Mouse (Mus musculus): ENCODE data around the gene Pde4a. TPM values are rescaled to one million over a fixed set of nuclear protein-coding genes. Genes with fewer than 3 reads are reported as not detected.

The Pde4a gene
- polyA plus RNA-seq, 1 experiment from 2014 or later = 2.8 TPM

GRCm38 (mm10) chr9:21196521-21197433 is 31.3 kb downstream of the Pde4a start:
- no peak overlapping the region for H3K9ac ChIP-seq (ENCODE audit: low read depth, low read length)

GRCm38 (mm10) chr9:21197981-21198380 is 32.5 kb downstream of the Pde4a start:
- Histone ChIP-seq H3K9me3 (ENCODE audit: control insufficient read depth) (no peaks in the 10 kb centered on the region), H3K4me1 (replicated peaks; ENCODE audit: control insufficient read depth, insufficient read depth, low read length) (no peaks in the 10 kb centered on the region), H3K27ac (ENCODE audit: low read depth, low read length) (no peak overlapping the region), H3K36me3 (ENCODE audit: control insufficient read depth, insufficient read depth) (peaks cover 2% of the 10 kb centered on the region; the same call in 1 of the 2 replicates), H3K27me3 (replicated peaks; ENCODE audit: control insufficient read depth, insufficient read depth, low read length) (no peaks in the 10 kb centered on the region), H3K4me3 (ENCODE audit: low read depth, low read length) (no peak overlapping the region), H3K9ac (ENCODE audit: low read depth, low read length) (no peak overlapping the region), H3K4me2 (replicated peaks; ENCODE audit: low read depth) (no peak overlapping the region)
- no peak for TF ChIP-seq CTCF (IDR thresholded peaks at IDR 0.05; ENCODE audit: low read depth)
- 48% methylated on average over 4 of the region's 4 CpGs for WGBS
- ATAC-seq = no peak

More at GRCm38 (mm10) chr9:21196521-21197433, 31.3 kb downstream of the Pde4a start:
- Histone ChIP-seq H3K27ac (ENCODE audit: low read depth, low read length) (no peak overlapping the region), H3K4me3 (ENCODE audit: low read depth, low read length) (peak overlapping the region; percentile 17), H3K36me3 (ENCODE audit: control insufficient read depth, insufficient read depth) (peaks cover 3% of the 10 kb centered on the region; the same call in 1 of the 2 replicates), H3K4me2 (replicated peaks; ENCODE audit: low read depth) (peak overlapping the region; percentile 58), H3K27me3 (replicated peaks; ENCODE audit: control insufficient read depth, insufficient read depth, low read length) (no peaks in the 10 kb centered on the region), H3K9me3 (ENCODE audit: control insufficient read depth) (no peaks in the 10 kb centered on the region), H3K4me1 (replicated peaks; ENCODE audit: control insufficient read depth, insufficient read depth, low read length) (no peaks in the 10 kb centered on the region)
- ATAC-seq = peak; percentile 43
- 28% methylated on average over 18 of the region's 19 CpGs for WGBS
- TF ChIP-seq CTCF (IDR thresholded peaks at IDR 0.05; ENCODE audit: low read depth) = no peak

- Histone ChIP-seq H3K4me3 (ENCODE audit: low read depth, low read length) (no peak overlapping the region), H3K4me2 (replicated peaks; ENCODE audit: low read depth) (no peak overlapping the region), H3K27ac (ENCODE audit: low read depth, low read length) (no peak overlapping the region), H3K9me3 (ENCODE audit: control insufficient read depth) (no peaks in the 10 kb centered on the region), H3K27me3 (replicated peaks; ENCODE audit: control insufficient read depth, insufficient read depth, low read length) (no peaks in the 10 kb centered on the region), H3K36me3 (ENCODE audit: control insufficient read depth, insufficient read depth) (no peaks in the 10 kb centered on the region), H3K9ac (ENCODE audit: low read depth, low read length) (no peak overlapping the region), H3K4me1 (replicated peaks; ENCODE audit: control insufficient read depth, insufficient read depth, low read length) (no peaks in the 10 kb centered on the region)
- TF ChIP-seq CTCF (IDR thresholded peaks at IDR 0.05; ENCODE audit: low read depth) = no peak
- whole genome bisulfite sequencing = 90% methylated on average over 3 of the region's 3 CpGs
- ATAC-seq = no peak
Observed at GRCm38 (mm10) chr9:21198960-21199359, 33.4 kb downstream of the Pde4a start.

GRCm38 (mm10) chr9:21204156-21204527 is 38.6 kb downstream of the Pde4a start:
- 45% methylated on average over 8 of the region's 8 CpGs for WGBS
- no peaks in the 10 kb centered on the region for H3K9me3 ChIP-seq (ENCODE audit: control insufficient read depth)
- H3K4me1 ChIP-seq (replicated peaks; ENCODE audit: control insufficient read depth, insufficient read depth, low read length) = no peaks in the 10 kb centered on the region
- H3K9ac ChIP-seq (ENCODE audit: low read depth, low read length) = no peak overlapping the region
- peaks cover 10% of the 10 kb centered on the region; the same call in 1 of the 2 replicates for H3K36me3 ChIP-seq (ENCODE audit: control insufficient read depth, insufficient read depth)
- H3K4me2 ChIP-seq (replicated peaks; ENCODE audit: low read depth) = no peak overlapping the region
- no peak for TF ChIP-seq CTCF (IDR thresholded peaks at IDR 0.05; ENCODE audit: low read depth)
- no peaks in the 10 kb centered on the region for H3K27me3 ChIP-seq (replicated peaks; ENCODE audit: control insufficient read depth, insufficient read depth, low read length)
- no peak overlapping the region for H3K27ac ChIP-seq (ENCODE audit: low read depth, low read length)
- no peak for ATAC-seq
- H3K4me3 ChIP-seq (ENCODE audit: low read depth, low read length) = no peak overlapping the region

GRCm38 (mm10) chr9:21204528-21205272 is 39.2 kb downstream of the Pde4a start:
- no peaks in the 10 kb centered on the region for H3K27me3 ChIP-seq (replicated peaks; ENCODE audit: control insufficient read depth, insufficient read depth, low read length)
- WGBS = 9% methylated on average over 23 of the region's 23 CpGs
- H3K4me2 ChIP-seq (replicated peaks; ENCODE audit: low read depth) = peak overlapping the region; percentile 65
- no peak overlapping the region for H3K9ac ChIP-seq (ENCODE audit: low read depth, low read length)
- no peak overlapping the region for H3K27ac ChIP-seq (ENCODE audit: low read depth, low read length)
- TF ChIP-seq CTCF (IDR thresholded peaks at IDR 0.05; ENCODE audit: low read depth) = no peak
- H3K9me3 ChIP-seq (ENCODE audit: control insufficient read depth) = no peaks in the 10 kb centered on the region
- peaks cover 10% of the 10 kb centered on the region; the same call in 1 of the 2 replicates for H3K36me3 ChIP-seq (ENCODE audit: control insufficient read depth, insufficient read depth)
- H3K4me3 ChIP-seq (ENCODE audit: low read depth, low read length) = peak overlapping the region; percentile 30
- H3K4me1 ChIP-seq (replicated peaks; ENCODE audit: control insufficient read depth, insufficient read depth, low read length) = no peaks in the 10 kb centered on the region
- ATAC-seq = peak; percentile 65; the same call in 1 of the 2 replicates

GRCm38 (mm10) chr9:21206848-21207247 is 41.3 kb downstream of the Pde4a start:
- WGBS = 78% methylated on average over 6 of the region's 6 CpGs
- Histone ChIP-seq H3K27me3 (replicated peaks; ENCODE audit: control insufficient read depth, insufficient read depth, low read length) (no peaks in the 10 kb centered on the region), H3K9me3 (ENCODE audit: control insufficient read depth) (no peaks in the 10 kb centered on the region), H3K4me2 (replicated peaks; ENCODE audit: low read depth) (no peak overlapping the region), H3K4me3 (ENCODE audit: low read depth, low read length) (no peak overlapping the region), H3K9ac (ENCODE audit: low read depth, low read length) (no peak overlapping the region), H3K36me3 (ENCODE audit: control insufficient read depth, insufficient read depth) (peaks cover 10% of the 10 kb centered on the region; the same call in 1 of the 2 replicates), H3K4me1 (replicated peaks; ENCODE audit: control insufficient read depth, insufficient read depth, low read length) (no peaks in the 10 kb centered on the region; the same call in 1 of the 2 replicates), H3K27ac (ENCODE audit: low read depth, low read length) (no peak overlapping the region)
- ATAC-seq = no peak
- no peak for TF ChIP-seq CTCF (IDR thresholded peaks at IDR 0.05; ENCODE audit: low read depth)
